Mouse (Mus musculus): ENCODE results near the gene Dnajb4. TPM values are rescaled to one million over a fixed set of nuclear protein-coding genes. Genes with fewer than 3 reads are reported as not detected.

Dnajb4 gene
- polyA plus RNA-seq (2017; shearing (Covaris generic)): 1 to 10 TPM; 4.6 to 6.1 (median 5.8) TPM

DNA sequence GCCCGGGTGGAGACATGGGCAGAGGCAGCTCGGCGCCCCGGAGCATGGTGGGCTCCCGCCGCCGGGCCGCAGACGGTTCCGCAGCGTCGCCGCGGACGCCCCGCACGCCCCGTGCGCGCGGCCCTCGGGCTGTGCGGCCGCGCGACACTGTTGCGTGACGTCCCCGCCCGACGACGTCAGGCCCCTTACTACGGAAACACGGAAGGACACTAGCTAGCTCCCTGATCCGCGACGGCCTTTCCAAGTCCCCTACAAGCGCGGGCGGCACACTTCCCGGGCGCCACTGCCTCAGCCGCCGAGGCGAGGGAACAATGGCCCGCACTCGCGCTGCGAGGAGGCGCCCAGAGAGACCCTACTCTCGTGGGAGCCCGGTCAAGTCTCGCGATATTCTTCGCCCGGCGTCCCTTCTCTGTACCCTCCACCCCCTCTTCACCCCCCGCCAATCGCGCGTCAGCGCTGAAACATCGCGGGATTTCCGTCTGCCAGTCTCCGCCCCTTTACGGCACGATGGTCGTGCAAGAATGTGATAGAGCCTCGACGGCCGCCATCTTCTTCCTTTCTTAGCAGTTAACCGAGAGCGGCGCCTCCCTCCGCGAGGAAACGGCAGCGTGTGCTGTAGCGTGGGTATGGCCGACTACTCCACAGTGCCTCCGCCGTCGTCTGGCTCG, at the start of gene Dnajb4, which contains the start of gene Fubp1:
TSS of gene Dnajb4 (minus strand) at position 336 of the 668 bp plus-strand sequence.
TSS of gene Fubp1 (plus strand) at position 456 of the 668 bp plus-strand sequence.
- ATAC-seq: peak; percentile 83

DNA sequence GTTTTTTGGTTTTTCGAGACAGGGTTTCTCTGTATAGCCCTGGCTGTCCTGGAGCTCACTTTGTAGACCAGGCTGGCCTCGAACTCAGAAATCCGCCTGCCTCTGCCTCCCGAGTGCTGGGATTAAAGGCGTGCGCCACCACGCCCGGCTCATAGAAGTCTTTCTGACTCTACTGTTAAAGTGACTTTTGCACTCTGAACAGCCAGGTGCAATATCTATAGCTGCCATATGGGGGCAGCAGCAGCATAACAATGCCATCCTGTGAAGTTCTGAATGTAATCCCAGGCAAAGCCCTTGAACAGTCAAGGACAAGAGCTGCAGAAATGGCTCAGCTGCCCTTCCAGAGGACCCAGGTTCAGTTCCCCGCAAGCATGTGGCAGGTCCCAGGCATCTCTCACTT, 49.3 kb upstream of the Dnajb4 start:
- ATAC-seq: peak; percentile 58

DNA sequence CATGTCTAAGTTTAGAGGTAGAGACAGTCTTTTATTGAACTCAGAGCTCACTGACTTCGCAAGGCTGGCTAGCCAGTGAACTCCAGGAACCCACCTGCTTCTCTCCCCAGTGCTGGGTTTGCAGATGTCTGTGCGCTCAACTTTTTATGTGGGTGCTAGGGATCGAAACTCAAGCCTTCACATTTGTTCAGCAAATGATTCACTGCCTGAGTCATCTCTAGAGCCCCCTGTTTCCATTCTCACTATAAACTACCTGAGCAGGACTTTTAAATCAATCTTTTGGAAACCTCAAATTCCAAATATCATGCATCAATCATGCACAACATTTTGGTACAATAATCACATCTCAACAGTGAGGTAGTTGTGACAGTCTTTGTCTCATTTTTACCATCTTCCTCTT, 47.4 kb upstream of the Dnajb4 start:
- no peak for ATAC-seq

DNA sequence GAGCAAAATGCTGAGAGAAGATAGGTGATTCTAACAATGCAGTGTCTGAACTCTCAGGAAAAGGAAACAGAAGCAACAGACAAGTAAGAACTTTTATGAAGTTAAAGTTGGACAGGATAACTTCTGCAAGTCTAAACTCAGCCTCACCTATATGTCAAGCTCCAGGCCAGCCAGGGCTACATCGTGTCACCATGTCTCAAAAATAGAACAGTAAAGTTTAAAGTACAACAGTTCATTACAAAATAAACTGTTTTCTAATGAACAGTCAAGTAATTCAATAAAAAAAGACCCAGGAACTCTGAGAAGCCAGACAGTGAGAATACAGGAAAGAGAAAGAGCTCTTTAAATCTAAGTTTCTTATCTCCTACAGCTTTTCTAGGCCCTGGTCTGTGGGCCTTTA, 40.4 kb upstream of the Dnajb4 start:
- no peak for ATAC-seq

DNA sequence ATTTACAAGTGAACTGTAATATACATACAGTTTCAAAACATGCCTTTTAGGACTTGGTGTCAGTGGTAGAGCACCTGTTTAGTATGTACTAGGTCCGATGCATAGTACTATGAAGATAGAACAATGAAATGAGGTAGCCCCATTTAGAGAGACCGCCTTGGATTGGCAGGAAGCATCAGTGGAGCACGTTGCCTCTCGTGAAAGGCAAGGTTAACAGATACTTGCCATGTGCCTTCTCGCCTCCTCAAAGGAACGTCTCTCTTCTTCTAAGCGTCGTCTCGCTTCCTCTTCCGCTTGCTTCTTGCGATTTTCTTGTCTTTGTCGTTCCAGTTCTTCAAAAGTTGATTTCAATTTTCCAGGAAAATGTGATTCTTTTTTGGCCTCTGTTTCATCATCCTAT, 37.6 kb upstream of the Dnajb4 start:
- no peak for ATAC-seq

DNA sequence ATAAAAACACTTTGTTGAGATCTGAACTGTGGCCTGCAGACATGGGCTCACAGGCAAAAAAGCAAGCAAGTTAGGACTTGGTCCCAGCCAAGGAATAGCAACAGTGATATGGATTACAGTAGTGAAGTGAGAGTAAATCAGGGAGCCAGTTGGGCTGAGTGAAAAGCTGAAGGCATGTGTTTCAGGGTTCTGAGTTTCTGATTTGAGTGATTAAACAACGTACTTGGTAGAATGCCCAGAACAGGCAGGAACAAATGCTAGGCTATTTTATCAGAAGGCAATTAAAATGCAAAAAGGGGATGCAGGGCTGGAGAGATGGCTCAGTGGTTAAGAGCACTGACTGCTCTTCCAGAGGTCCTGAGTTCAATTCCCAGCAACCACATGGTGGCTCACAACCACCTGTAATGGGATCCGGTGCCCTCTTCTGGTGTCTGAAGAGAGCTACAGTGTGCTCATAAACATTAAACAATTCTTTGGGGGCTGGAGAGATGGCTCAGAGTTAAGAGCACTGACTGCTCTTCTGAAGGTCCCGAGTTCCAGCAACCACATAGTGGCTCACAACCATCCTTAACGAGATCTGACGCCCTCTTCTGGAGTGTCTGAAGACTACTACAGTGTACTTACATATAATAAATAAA, 35.3 kb upstream of the Dnajb4 start:
- ATAC-seq: no peak

DNA sequence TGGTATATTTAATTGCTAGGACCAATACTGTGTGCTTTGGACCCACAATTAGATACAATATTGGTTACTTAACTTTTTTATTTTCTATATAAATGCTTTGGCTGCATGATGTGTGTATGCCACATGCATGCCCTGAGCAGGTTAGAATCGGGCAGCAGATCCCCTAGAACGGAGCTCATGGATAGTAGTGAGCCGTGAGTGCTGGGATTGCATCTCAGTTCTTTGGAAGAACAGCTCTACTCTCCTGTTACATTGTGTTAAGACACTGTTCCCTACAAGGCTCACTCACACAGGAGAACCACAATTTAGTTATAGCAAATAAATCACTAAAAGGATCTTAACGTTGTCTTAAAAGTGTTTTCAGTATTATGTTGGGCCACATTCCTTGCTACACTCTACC, 33.2 kb upstream of the Dnajb4 start:
- no peak for ATAC-seq

DNA sequence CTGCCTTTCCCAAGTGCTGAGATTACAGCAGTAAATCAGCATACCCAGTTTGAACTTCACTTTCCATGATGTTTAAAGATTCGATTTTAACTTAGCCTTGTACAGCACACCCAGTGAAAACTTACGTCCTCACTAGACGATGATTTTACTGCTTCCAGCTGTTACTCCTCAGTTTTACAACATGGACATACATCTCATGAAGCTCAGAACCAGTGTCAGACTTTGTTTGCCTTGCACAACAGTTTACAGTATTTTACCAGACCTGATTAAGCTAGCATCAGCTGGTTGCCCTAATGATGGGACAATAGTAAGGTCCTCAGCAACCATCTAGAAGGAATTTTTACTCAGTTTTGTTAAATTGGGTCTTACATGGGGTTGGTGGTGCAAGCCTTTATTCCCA, 31.0 kb upstream of the Dnajb4 start:
- ATAC-seq: no peak

DNA sequence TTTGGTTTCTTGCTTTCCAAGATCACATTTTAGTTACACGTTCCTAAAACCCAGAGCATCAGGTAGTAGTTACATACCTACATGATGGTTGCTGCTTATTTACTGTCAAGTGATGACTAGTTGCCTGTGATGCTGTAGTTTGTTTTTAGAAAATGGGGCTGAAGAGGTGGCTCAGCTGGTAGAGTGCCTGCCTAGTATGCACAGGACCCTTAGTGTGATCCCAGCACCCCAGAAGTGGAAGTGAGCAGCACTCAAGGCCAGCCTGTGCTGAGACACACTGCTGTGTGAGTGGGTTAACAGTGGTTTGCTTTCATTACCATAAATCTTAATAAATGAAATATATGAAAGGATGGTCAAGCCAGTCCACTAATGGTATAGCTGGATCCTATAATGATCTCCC, 29.5 kb upstream of the Dnajb4 start:
- no peak for ATAC-seq

DNA sequence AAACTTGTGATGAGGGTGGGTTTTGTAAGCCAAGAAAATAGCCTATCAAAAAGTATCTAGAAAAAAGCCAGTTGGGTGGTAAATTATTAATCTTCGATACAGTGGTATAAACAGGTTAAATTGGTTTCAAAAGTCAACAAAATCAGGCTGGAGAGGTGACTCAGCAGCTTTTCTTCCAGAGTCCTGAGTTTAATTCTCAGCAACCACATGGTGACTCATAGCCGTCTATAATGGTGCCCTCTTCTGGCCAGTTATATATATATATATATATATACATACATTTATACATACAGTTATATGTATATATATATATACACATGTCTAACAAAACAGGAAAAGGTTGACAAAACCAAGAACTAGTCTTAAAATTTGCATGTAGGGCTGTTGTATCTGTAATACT, 28.7 kb upstream of the Dnajb4 start:
- ATAC-seq: peak; percentile 71

DNA sequence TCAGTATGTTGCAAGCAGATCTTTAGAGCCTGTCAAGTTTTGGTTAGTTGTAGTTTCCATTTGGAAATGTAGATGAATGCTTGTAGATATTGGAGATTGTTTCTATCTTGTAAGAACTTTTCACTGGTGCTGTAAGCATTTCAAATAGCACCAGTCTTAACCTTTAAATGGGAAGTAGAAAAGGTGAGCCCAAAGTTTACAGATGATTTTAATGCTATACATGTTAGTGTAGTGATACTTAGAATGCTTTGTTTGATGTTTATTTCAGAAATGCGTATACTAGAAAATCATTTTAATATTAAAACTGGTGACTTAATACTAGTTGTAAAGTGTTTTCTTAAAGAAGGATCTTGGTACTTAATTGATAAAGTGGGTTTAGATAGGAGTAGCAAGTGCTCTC, 25.7 kb upstream of the Dnajb4 start:
- ATAC-seq: no peak

DNA sequence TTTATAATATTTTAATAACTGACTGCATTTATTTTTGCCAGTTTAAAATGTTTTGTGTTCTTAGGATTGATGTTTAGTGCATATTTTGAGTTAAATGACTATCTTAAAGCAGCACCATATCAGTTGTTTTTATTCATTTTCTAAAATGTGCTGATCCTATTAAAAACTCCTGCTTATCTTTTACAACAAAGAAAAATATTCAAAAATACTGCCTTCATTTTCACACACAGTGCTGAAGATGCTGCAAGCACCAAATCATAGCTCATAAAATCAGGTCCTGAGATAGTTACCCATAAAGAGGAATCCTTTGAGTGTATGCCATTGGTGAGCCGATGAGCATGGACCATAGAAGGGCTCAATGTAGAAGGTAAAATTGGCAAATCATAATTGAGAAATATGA, 25.1 kb upstream of the Dnajb4 start:
- ATAC-seq: no peak

DNA sequence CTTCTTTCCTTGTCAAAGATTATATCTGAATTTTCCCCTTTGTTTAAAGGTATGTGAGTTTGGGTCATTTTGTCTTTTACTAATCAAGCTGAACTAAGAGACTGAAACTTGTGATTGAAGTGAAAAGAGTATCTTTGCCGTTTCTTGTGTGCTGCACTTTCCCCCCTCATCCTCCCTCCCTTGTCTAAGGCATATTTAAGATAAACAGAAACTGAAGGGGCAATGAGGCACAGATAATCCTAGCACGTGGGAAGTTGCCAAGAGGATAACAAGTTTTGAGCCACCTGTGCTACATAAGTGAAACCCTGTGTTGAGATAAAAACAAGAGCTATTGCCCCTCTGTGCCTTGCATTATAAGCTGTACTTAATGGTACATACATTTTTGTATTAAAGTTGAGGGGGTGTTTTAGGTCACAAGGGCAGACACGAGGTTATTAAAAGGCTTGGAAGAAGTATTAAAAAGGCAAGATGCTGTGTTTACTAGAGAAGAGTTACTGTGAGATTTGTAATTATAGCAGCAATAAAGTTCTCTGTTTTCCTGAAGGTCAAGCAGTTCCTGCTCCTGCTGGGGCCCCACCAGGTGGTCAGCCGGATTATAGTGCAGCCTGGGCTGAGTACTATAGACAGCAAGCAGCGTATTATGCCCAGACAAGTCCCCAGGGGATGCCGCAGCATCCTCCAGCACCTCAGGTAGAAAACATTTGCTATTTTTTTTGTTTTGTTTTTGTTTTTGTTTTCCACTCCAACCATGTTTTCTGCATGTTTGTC, 21.4 kb upstream of the Dnajb4 start:
- no peak for ATAC-seq

DNA sequence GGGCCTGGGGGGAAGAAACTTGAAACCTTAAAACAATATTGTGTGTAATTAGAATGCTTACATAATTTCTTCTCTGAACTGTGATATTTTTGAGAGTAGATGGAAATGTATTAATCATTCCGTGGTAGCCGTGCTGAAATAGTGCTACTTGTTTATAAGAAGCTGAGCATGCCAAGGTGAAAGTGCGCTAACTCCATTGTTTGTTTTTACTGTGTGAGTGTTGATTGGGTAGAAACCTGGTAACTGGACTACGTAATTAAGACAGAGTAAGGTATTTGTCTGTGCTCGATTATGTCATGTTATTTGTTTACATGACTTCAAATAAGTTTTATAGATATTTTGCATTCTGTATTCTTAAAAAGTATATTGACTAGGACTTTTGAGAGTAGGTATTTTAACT, 19.2 kb upstream of the Dnajb4 start:
- ATAC-seq: no peak

DNA sequence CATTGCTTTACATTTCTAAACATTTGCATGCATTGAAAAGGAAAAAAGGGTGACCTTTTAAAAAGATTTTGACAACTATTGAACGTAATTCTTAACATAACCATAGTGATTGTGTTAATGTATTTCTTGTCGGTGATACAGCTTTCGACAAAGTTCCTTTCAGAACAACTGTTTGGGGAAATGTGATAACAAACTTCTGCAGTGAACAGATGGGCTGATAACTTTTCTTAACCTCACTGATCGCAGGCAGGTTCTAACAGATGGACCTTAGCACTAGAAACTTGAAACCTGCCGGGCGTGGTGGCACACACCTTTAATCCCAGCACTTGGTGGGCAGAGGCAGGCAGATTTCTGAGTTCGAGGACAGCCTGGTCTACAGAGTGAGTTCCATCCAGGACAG, 18.7 kb upstream of the Dnajb4 start:
- no peak for ATAC-seq

DNA sequence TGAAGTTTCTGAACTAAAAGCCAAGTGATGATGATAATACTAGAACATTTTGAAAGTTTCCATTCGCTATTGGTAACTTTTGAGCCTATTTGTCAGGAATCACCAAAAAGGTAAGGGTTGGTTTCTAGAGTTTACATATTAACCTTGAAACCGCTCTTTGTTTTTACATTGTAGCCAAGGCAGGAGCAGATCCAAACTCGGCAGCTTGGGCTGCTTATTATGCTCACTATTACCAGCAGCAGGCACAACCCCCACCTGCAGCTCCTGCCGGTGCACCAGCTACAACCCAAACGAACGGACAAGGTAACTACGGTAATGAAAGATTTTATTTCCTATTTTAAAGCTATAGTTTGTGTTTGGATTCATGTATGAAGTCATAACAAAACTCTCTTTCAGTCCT, 15.8 kb upstream of the Dnajb4 start:
- no peak for ATAC-seq

DNA sequence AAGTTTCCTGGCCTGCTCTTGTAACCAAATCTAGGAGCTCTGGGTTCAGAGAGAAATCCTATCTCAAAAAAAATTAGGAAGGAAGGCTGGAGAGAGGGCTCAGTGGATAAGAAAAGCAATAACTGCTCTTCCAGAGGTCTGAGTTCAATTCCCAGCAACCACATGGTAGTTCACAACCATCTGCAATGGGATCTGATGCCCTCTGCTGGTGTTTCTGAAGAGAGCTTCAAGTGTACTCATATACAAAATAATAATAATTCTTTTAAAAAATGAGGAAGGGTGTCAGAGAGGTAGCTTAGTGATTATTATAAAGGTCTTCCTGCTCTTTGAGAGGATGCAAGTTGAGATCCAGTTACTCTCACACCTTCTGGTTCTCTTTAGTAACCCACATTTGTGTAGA, 14.8 kb upstream of the Dnajb4 start:
- no peak for ATAC-seq

DNA sequence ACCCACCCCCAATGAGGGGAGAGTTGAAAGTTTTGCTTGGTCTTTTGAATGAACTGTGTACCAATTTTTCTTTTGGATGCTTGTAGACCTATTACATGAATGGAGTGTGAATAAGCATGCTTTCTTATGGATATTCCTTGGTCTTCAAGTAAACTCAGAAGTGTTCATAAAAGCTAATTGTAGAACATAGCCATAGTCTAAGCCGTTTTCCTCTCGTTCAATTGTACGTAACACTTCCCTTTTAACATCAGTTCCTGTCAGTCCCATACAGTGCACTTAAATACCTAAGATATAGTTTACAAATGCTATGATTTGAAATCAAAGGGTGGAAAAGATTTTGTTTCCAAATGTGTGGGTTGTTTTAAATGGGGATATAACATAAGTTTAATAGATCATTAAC, 3.3 kb upstream of the Dnajb4 start:
- no peak for ATAC-seq

DNA sequence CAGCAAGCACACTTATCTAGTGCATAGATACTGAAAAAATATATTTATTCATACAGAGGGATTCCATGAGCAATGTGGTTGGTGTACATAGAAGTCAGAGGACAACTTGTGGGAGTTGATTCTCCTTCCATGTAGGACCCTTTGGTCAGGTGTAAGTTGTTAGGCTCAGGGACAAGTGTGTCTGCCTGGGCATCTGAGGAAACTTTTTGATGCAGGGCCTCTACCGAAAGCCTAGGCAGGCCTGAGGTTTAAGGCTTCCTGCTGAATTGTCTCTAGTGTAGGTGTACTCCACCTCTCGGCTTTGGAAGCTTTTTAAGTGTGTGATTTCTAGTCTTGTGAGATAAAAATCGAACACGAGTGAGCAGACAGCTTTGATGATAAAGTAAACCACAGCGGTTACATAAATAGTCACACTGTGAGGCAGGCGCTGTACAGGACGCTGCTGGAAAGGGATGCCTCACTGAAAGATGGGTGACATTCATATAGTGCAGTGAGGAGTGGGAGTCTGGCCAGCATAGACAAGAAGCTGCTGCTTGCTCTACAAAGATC, 1.7 kb upstream of the Dnajb4 start:
- peak; percentile 58 for ATAC-seq

DNA sequence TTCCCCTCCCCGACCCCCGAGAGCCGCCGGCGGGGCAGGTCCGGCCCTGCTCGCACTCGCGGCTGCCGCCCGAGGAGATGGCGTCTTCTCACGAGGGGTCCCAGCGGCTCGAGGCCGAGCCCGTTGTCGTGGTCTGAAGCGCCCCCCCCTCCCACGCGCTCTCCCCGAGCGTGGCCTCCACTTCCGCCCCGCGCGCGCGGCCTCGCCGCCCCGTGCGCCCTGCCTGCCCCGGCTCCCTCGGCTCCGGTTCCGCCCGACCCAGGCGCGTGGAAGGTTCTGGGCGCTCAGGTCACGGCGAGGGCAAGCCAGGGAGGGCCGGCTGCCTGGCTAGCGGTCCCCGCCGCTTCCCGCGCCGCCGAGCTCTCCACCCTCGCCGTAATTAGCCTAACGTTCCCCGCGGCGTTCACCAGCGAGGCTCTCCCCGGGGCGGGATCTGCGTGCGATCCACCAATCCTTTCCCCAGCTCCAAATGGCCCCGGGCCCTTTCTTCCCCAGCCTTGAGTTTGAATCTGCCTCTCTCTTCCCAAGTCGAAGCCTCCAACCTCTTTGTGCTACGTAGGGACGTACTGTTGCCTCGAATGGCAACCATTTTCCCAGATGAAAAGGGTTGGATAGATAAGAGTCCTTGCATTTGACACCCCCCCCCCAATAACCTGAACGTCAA, 758 bp upstream of the Dnajb4 start:
- peak; percentile 27 for ATAC-seq

DNA sequence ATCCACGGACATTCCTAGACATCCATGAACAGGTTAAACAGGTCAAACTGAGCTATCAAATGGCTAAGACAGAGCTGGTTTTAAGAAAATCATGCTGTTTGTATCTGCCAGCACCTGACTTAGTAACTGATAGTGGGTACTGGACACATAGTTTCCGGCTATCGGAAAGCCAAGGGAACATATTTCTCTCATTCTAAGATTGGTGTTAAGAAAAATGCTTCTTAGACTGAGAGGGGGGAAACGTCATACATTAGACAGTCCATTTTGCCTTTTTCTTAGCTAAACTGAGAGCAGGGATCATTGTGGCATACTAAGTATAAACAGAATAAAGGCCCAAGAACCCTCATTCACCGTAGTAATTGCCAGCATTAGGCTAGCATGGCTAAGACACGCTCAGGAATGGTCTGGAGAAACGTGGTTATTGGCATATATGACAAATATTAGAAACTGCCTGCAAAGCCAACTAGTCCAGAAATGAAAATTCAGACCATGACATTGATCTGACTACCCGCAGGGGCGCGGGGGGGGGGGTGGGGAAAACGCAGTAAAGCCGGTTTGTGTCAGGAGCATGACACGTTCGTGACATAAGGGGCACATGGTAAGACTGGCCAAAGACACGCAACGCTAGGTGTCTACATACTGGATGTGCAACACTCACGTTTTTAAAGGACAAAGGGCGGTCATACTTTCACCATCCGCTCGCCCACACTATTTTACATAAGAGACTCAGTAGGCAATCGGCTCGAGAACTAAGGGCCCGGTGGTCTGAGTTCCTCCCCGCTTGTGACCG, 730 bp downstream of the Dnajb4 start:
- peak; percentile 6 for ATAC-seq
